Mouse (Mus musculus) liver, adult 2 months (tissue): ENCODE results near the gene Apbb2.

ENCODE experiments used
- CTCF ChIP-seq: fragments of 200-500 bp; IDR thresholded peaks from 2 replicates; pipeline ENCODE4 v1.5.1; 2011; ENCODE audit warnings: low read depth, low read length, control low read depth
- POLR2A ChIP-seq: fragments of 200-500 bp; IDR thresholded peaks from 2 replicates; pipeline ENCODE4 v1.6.1; 2011; ENCODE audit warnings: low read length, control low read depth; ENCODE audit not compliant: insufficient read depth; ENCODE audit errors: extremely low read depth

GRCm38 (mm10) chr5:66302873-66303272 is 315.7 kb downstream of the Apbb2 start:
- no peak for TF ChIP-seq CTCF
- no peak for TF ChIP-seq POLR2A
